Mouse (Mus musculus): ENCODE measurements at regions not wholly inside any gene's neighbourhood (a gene's known extent, or its start where the extent isn't known, plus 50 kb on each side); places are given as distances from the start of the nearest gene placed in this dataset.
"Not testable (repeated sequence)": the region's sequence is repeated elsewhere in the genome, so short reads cannot be mapped to it uniquely, and the experiment has no call there.

GRCm38 (mm10) chr6:53199474-53199873 is 87.6 kb upstream of the Creb5 start:
- Histone ChIP-seq H3K27me3 (ENCODE audit: control insufficient read depth, insufficient read depth, low read length, poor library complexity, severe bottlenecking) (no peaks in the 10 kb centered on the region), H3K36me3 (ENCODE audit: control insufficient read depth, insufficient read depth, low read length, poor library complexity, severe bottlenecking) (no peaks in the 10 kb centered on the region)
- no peak for DNase-seq (ENCODE audit: low read depth, low spot score)

- H3K36me3 ChIP-seq (ENCODE audit: control insufficient read depth, insufficient read depth, low read length, poor library complexity, severe bottlenecking); H3K27me3 ChIP-seq (ENCODE audit: control insufficient read depth, insufficient read depth, low read length, poor library complexity, severe bottlenecking); DNase-seq (ENCODE audit: low read depth, low spot score): not testable (repeated sequence)
Observed at GRCm38 (mm10) chr6:53182131-53182530, 104.9 kb upstream of the Creb5 start.

- no peak for DNase-seq (ENCODE audit: low read depth, low spot score)
- Histone ChIP-seq H3K27me3 (ENCODE audit: control insufficient read depth, insufficient read depth, low read length, poor library complexity, severe bottlenecking) (no peaks in the 10 kb centered on the region), H3K36me3 (ENCODE audit: control insufficient read depth, insufficient read depth, low read length, poor library complexity, severe bottlenecking) (no peaks in the 10 kb centered on the region)
Observed at GRCm38 (mm10) chr6:53164423-53164841, 96.0 kb upstream of the Jazf1 start.

- Histone ChIP-seq H3K27me3 (ENCODE audit: control insufficient read depth, insufficient read depth, low read length, poor library complexity, severe bottlenecking) (no peaks in the 10 kb centered on the region), H3K36me3 (ENCODE audit: control insufficient read depth, insufficient read depth, low read length, poor library complexity, severe bottlenecking) (no peaks in the 10 kb centered on the region)
- no peak for DNase-seq (ENCODE audit: low read depth, low spot score)
Observed at GRCm38 (mm10) chr6:53163091-53163490, 94.7 kb upstream of the Jazf1 start.

- DNase-seq (ENCODE audit: low read depth, low spot score), result no peak
- H3K27me3 ChIP-seq (ENCODE audit: control insufficient read depth, insufficient read depth, low read length, poor library complexity, severe bottlenecking), result no peaks in the 10 kb centered on the region
- no peaks in the 10 kb centered on the region for H3K36me3 ChIP-seq (ENCODE audit: control insufficient read depth, insufficient read depth, low read length, poor library complexity, severe bottlenecking)
Observed at GRCm38 (mm10) chr6:53161627-53162026, 93.2 kb upstream of the Jazf1 start.

- no peak for DNase-seq (ENCODE audit: low read depth, low spot score)
- H3K27me3 ChIP-seq (ENCODE audit: control insufficient read depth, insufficient read depth, low read length, poor library complexity, severe bottlenecking), result no peaks in the 10 kb centered on the region
- no peaks in the 10 kb centered on the region for H3K36me3 ChIP-seq (ENCODE audit: control insufficient read depth, insufficient read depth, low read length, poor library complexity, severe bottlenecking)
Observed at GRCm38 (mm10) chr6:53154621-53155020, 86.2 kb upstream of the Jazf1 start.

- DNase-seq (ENCODE audit: low read depth, low spot score), result no peak
- Histone ChIP-seq H3K27me3 (ENCODE audit: control insufficient read depth, insufficient read depth, low read length, poor library complexity, severe bottlenecking) (no peaks in the 10 kb centered on the region), H3K36me3 (ENCODE audit: control insufficient read depth, insufficient read depth, low read length, poor library complexity, severe bottlenecking) (no peaks in the 10 kb centered on the region)
Observed at GRCm38 (mm10) chr6:53147478-53147877, 79.0 kb upstream of the Jazf1 start.

GRCm38 (mm10) chr6:53143846-53144584 is 75.6 kb upstream of the Jazf1 start:
- H3K27me3 ChIP-seq (ENCODE audit: control insufficient read depth, insufficient read depth, low read length, poor library complexity, severe bottlenecking), result no peaks in the 10 kb centered on the region
- no peaks in the 10 kb centered on the region for H3K36me3 ChIP-seq (ENCODE audit: control insufficient read depth, insufficient read depth, low read length, poor library complexity, severe bottlenecking)
- peak; percentile 26 for DNase-seq (ENCODE audit: low read depth, low spot score)

- no peaks in the 10 kb centered on the region for H3K27me3 ChIP-seq (ENCODE audit: control insufficient read depth, insufficient read depth, low read length, poor library complexity, severe bottlenecking)
- no peak for DNase-seq (ENCODE audit: low read depth, low spot score)
- H3K36me3 ChIP-seq (ENCODE audit: control insufficient read depth, insufficient read depth, low read length, poor library complexity, severe bottlenecking), result no peaks in the 10 kb centered on the region
Observed at GRCm38 (mm10) chr6:53134410-53134809, 66.0 kb upstream of the Jazf1 start.

- H3K27me3 ChIP-seq (ENCODE audit: control insufficient read depth, insufficient read depth, low read length, poor library complexity, severe bottlenecking), result no peaks in the 10 kb centered on the region
- no peaks in the 10 kb centered on the region for H3K36me3 ChIP-seq (ENCODE audit: control insufficient read depth, insufficient read depth, low read length, poor library complexity, severe bottlenecking)
- no peak for DNase-seq (ENCODE audit: low read depth, low spot score)
Observed at GRCm38 (mm10) chr6:53130717-53131330, 62.4 kb upstream of the Jazf1 start.

GRCm38 (mm10) chr6:53126776-53127175 is 58.3 kb upstream of the Jazf1 start:
- H3K36me3 ChIP-seq (ENCODE audit: control insufficient read depth, insufficient read depth, low read length, poor library complexity, severe bottlenecking), result no peaks in the 10 kb centered on the region
- no peak for DNase-seq (ENCODE audit: low read depth, low spot score)
- H3K27me3 ChIP-seq (ENCODE audit: control insufficient read depth, insufficient read depth, low read length, poor library complexity, severe bottlenecking), result no peaks in the 10 kb centered on the region

GRCm38 (mm10) chr6:53124800-53125450 is 56.5 kb upstream of the Jazf1 start:
- DNase-seq (ENCODE audit: low read depth, low spot score), result no peak
- no peaks in the 10 kb centered on the region for H3K36me3 ChIP-seq (ENCODE audit: control insufficient read depth, insufficient read depth, low read length, poor library complexity, severe bottlenecking)
- H3K27me3 ChIP-seq (ENCODE audit: control insufficient read depth, insufficient read depth, low read length, poor library complexity, severe bottlenecking), result no peaks in the 10 kb centered on the region

- DNase-seq (ENCODE audit: low read depth, low spot score), result no peak
- Histone ChIP-seq H3K27me3 (ENCODE audit: control insufficient read depth, insufficient read depth, low read length, poor library complexity, severe bottlenecking) (no peaks in the 10 kb centered on the region), H3K36me3 (ENCODE audit: control insufficient read depth, insufficient read depth, low read length, poor library complexity, severe bottlenecking) (no peaks in the 10 kb centered on the region)
Observed at GRCm38 (mm10) chr6:53120385-53120784, 52.0 kb upstream of the Jazf1 start.

Data from splenic B cell, adult 2 months (primary cell).